Mouse (Mus musculus) heart, embryonic 12.5 days (tissue): Measurements from ENCODE around the gene Sox30. TPM values are rescaled to one million over a fixed set of nuclear protein-coding genes. Genes with fewer than 3 reads are reported as not detected.
A peak's percentile ranks its signal among the peaks of the same experiment; 100 is the strongest.

Experiments used
- ATAC-seq: fragments of 200-750 bp; cut with Nextera tagmentation; 2 replicates; pipeline ENCODE4 v1.8.0; 2017; ENCODE audit warnings: moderate TSS enrichment, moderate library complexity; ENCODE audit not compliant: insufficient number of reproducible peaks, low FRiP score
- H3K27ac ChIP-seq: fragments of 300-500 bp; sonication (generic); 2 replicates; pipeline ENCODE4 v1.5.1; 2016; ENCODE audit warnings: mild to moderate bottlenecking, moderate library complexity; ENCODE audit not compliant: poor library complexity, severe bottlenecking
- H3K27me3 ChIP-seq: fragments of 300-500 bp; sonication (generic); replicated peaks from 2 replicates; pipeline ENCODE4 v1.6.1; 2016; ENCODE audit warnings: mild to moderate bottlenecking, moderate library complexity
- H3K36me3 ChIP-seq: fragments of 300-500 bp; sonication (generic); 2 replicates; pipeline ENCODE4 v1.6.1; 2016; ENCODE audit warnings: mild to moderate bottlenecking, moderate library complexity
- H3K4me1 ChIP-seq: fragments of 300-500 bp; sonication (generic); replicated peaks from 2 replicates; pipeline ENCODE4 v1.6.1; 2016; ENCODE audit warnings: mild to moderate bottlenecking
- H3K4me2 ChIP-seq: fragments of 300-500 bp; sonication (generic); 2 replicates; pipeline ENCODE4 v1.6.1; 2016; ENCODE audit warnings: mild to moderate bottlenecking, moderate library complexity
- H3K4me3 ChIP-seq: fragments of 300-500 bp; sonication (generic); 2 replicates; pipeline ENCODE4 v1.5.1; 2016; ENCODE audit warnings: mild to moderate bottlenecking
- H3K9ac ChIP-seq: fragments of 300-500 bp; sonication (generic); 2 replicates; pipeline ENCODE4 v1.6.1; 2016; ENCODE audit warnings: mild to moderate bottlenecking, moderate library complexity
- H3K9me3 ChIP-seq: fragments of 300-500 bp; sonication (generic); replicated peaks from 2 replicates; pipeline ENCODE4 v1.6.1; 2016; ENCODE audit warnings: mild to moderate bottlenecking, moderate library complexity
- WGBS: fragments of 180-500 bp; shearing (Covaris S2); methylation state at CpG from one replicate; pipeline ENCODE4 v1.1.7; 2016; 5-methylcytosine and 5-hydroxymethylcytosine counted together
- polyA plus RNA-seq: library from polyadenylated mRNA; unstranded; fragments of >200 nt; fragmentation: Nextera tagmentation; extraction: Ambion mirVana; gene quantifications from 2 replicates; pipeline ENCODE4 v1.2.1, GENCODE M21; 2016

The Sox30 gene
- polyA plus RNA-seq, 1 experiment from 2014 or later: 0.64 TPM

GRCm38 (mm10) chr11:45955127-45955627, 24.9 kb upstream of the Sox30 start, which contains the start of gene Thg1l:
TSS of gene Thg1l (minus strand) at chr11:45955494.
- peak within 1 kb of the TSS; percentile 55 for H3K9ac ChIP-seq
- peak; percentile 98 for ATAC-seq
- H3K9me3 ChIP-seq: no peaks in the 10 kb centered on the region
- peak within 1 kb of the TSS; percentile 85 for H3K4me2 ChIP-seq
- no peak within 1 kb of the TSS for H3K27ac ChIP-seq
- H3K27me3 ChIP-seq: no peaks in the 10 kb centered on the region
- peaks cover 28% of the 10 kb centered on the region for H3K36me3 ChIP-seq
- H3K4me1 ChIP-seq: no peaks in the 10 kb centered on the region; the same call in 1 of the 2 replicates
- peak within 1 kb of the TSS; percentile 70 for H3K4me3 ChIP-seq
- under 1% methylated on average over 32 of the region's 32 CpGs for WGBS

GRCm38 (mm10) chr11:45959598-45959997, 20.5 kb upstream of the Sox30 start:
- 69% methylated on average over 3 of the region's 3 CpGs for WGBS
- Histone ChIP-seq H3K4me1 (no peaks in the 10 kb centered on the region; the same call in 1 of the 2 replicates), H3K36me3 (no peaks in the 10 kb centered on the region), H3K4me3 (no peak overlapping the region), H3K9ac (no peak overlapping the region), H3K9me3 (no peaks in the 10 kb centered on the region), H3K27ac (no peak overlapping the region), H3K27me3 (no peaks in the 10 kb centered on the region), H3K4me2 (no peak overlapping the region)
- ATAC-seq: no peak

GRCm38 (mm10) chr11:45960003-45960402, 20.1 kb upstream of the Sox30 start:
- Histone ChIP-seq H3K4me2 (no peak overlapping the region), H3K9ac (no peak overlapping the region), H3K36me3 (no peaks in the 10 kb centered on the region), H3K4me1 (no peaks in the 10 kb centered on the region), H3K9me3 (no peaks in the 10 kb centered on the region), H3K27ac (no peak overlapping the region), H3K27me3 (no peaks in the 10 kb centered on the region), H3K4me3 (no peak overlapping the region)
- WGBS: 75% methylated on average over 5 of the region's 5 CpGs
- no peak for ATAC-seq

GRCm38 (mm10) chr11:45966896-45967295, 13.2 kb upstream of the Sox30 start:
- no peak overlapping the region for H3K27ac ChIP-seq
- H3K9me3 ChIP-seq: no peaks in the 10 kb centered on the region
- no peak for ATAC-seq
- no peaks in the 10 kb centered on the region for H3K36me3 ChIP-seq
- H3K27me3 ChIP-seq: 0 out of 2 replicates have a peak, but pooled peaks cover 9% of the 10 kb centered on the region
- H3K9ac ChIP-seq: no peak overlapping the region
- WGBS: 72% methylated on average over 4 of the region's 4 CpGs
- H3K4me1 ChIP-seq: no peaks in the 10 kb centered on the region
- no peak overlapping the region for H3K4me2 ChIP-seq
- no peak overlapping the region for H3K4me3 ChIP-seq

GRCm38 (mm10) chr11:45968466-45968865, 11.6 kb upstream of the Sox30 start:
- Histone ChIP-seq H3K4me2 (no peak overlapping the region), H3K27ac (no peak overlapping the region), H3K27me3 (0 out of 2 replicates have a peak, but pooled peaks cover 12% of the 10 kb centered on the region), H3K4me1 (no peaks in the 10 kb centered on the region), H3K36me3 (no peaks in the 10 kb centered on the region), H3K4me3 (no peak overlapping the region), H3K9me3 (no peaks in the 10 kb centered on the region), H3K9ac (no peak overlapping the region)
- ATAC-seq: no peak
- WGBS: 85% methylated on average over 3 of the region's 3 CpGs

GRCm38 (mm10) chr11:45973635-45974034, 6.5 kb upstream of the Sox30 start:
- ATAC-seq: no peak
- WGBS: 83% methylated on average over 5 of the region's 5 CpGs
- Histone ChIP-seq H3K27me3 (0 out of 2 replicates have a peak, but pooled peaks cover 12% of the 10 kb centered on the region), H3K36me3 (no peaks in the 10 kb centered on the region), H3K9me3 (no peaks in the 10 kb centered on the region), H3K27ac (no peak overlapping the region), H3K9ac (no peak overlapping the region), H3K4me3 (no peak overlapping the region), H3K4me1 (no peaks in the 10 kb centered on the region), H3K4me2 (no peak overlapping the region)

GRCm38 (mm10) chr11:45974466-45974865, 5.6 kb upstream of the Sox30 start:
- H3K4me3 ChIP-seq: no peak overlapping the region
- H3K9me3 ChIP-seq: no peaks in the 10 kb centered on the region
- no peaks in the 10 kb centered on the region for H3K36me3 ChIP-seq
- H3K4me1 ChIP-seq: no peaks in the 10 kb centered on the region
- no peak overlapping the region for H3K4me2 ChIP-seq
- 0 out of 2 replicates have a peak, but pooled peaks cover 12% of the 10 kb centered on the region for H3K27me3 ChIP-seq
- no peak overlapping the region for H3K9ac ChIP-seq
- no peak for ATAC-seq
- WGBS: 79% methylated on average over 8 of the region's 8 CpGs
- no peak overlapping the region for H3K27ac ChIP-seq

- peaks cover 5% of the 10 kb centered on the region; the same call in 1 of the 2 replicates for H3K9me3 ChIP-seq
- 73% methylated on average over 3 of the region's 3 CpGs for WGBS
- no peak overlapping the region for H3K4me2 ChIP-seq
- ATAC-seq: no peak
- no peak overlapping the region for H3K27ac ChIP-seq
- no peaks in the 10 kb centered on the region for H3K36me3 ChIP-seq
- H3K27me3 ChIP-seq: 0 out of 2 replicates have a peak, but pooled peaks cover 8% of the 10 kb centered on the region
- H3K4me3 ChIP-seq: no peak overlapping the region
- no peak overlapping the region for H3K9ac ChIP-seq
- H3K4me1 ChIP-seq: peaks cover 3% of the 10 kb centered on the region; the same call in 1 of the 2 replicates
Measured at GRCm38 (mm10) chr11:45976061-45976460, 4.0 kb upstream of the Sox30 start.

- no peaks in the 10 kb centered on the region for H3K27me3 ChIP-seq
- peaks cover 6% of the 10 kb centered on the region; the same call in 1 of the 2 replicates for H3K4me1 ChIP-seq
- H3K4me2 ChIP-seq: peak overlapping the region; percentile 79
- peak overlapping the region; percentile 87 for H3K9ac ChIP-seq
- peaks cover 5% of the 10 kb centered on the region; the same call in 1 of the 2 replicates for H3K9me3 ChIP-seq
- H3K4me3 ChIP-seq: peak overlapping the region; percentile 68
- H3K27ac ChIP-seq: 0 out of 2 replicates have a peak overlapping the region, but pooled peaks have one; percentile 8
- H3K36me3 ChIP-seq: no peaks in the 10 kb centered on the region
- 40% methylated on average over 19 of the region's 19 CpGs for WGBS
- no peak for ATAC-seq
Measured at GRCm38 (mm10) chr11:45980893-45981253, 763 bp downstream of the Sox30 start.

- ATAC-seq: peak; percentile 64
- 4% methylated on average over 16 of the region's 16 CpGs for WGBS
Measured at GRCm38 (mm10) chr11:45991604-45992003, 11.5 kb downstream of the Sox30 start.

GRCm38 (mm10) chr11:45992087-45992486, 12.0 kb downstream of the Sox30 start:
- WGBS: 40% methylated on average over 13 of the region's 13 CpGs
- no peak for ATAC-seq
- peak overlapping the region; percentile 62; the same call in 1 of the 2 replicates for H3K9ac ChIP-seq
- H3K4me2 ChIP-seq: peak overlapping the region; percentile 74
- H3K4me1 ChIP-seq: 0 out of 2 replicates have a peak, but pooled peaks cover 8% of the 10 kb centered on the region
- H3K9me3 ChIP-seq: no peaks in the 10 kb centered on the region
- H3K27me3 ChIP-seq: 0 out of 2 replicates have a peak, but pooled peaks cover 5% of the 10 kb centered on the region
- no peak overlapping the region for H3K27ac ChIP-seq
- H3K36me3 ChIP-seq: no peaks in the 10 kb centered on the region
- peak overlapping the region; percentile 42 for H3K4me3 ChIP-seq

More at GRCm38 (mm10) chr11:45991604-45992003, 11.5 kb downstream of the Sox30 start:
- H3K4me2 ChIP-seq: peak overlapping the region; percentile 74
- H3K9ac ChIP-seq: peak overlapping the region; percentile 62
- no peaks in the 10 kb centered on the region for H3K36me3 ChIP-seq
- 0 out of 2 replicates have a peak, but pooled peaks cover 5% of the 10 kb centered on the region for H3K27me3 ChIP-seq
- 0 out of 2 replicates have a peak, but pooled peaks cover 8% of the 10 kb centered on the region for H3K4me1 ChIP-seq
- H3K27ac ChIP-seq: no peak overlapping the region
- H3K9me3 ChIP-seq: no peaks in the 10 kb centered on the region
- peak overlapping the region; percentile 42 for H3K4me3 ChIP-seq
